Mouse (Mus musculus): ENCODE data around the gene Cdkal1.

GRCm38 (mm10) chr13:29679479-29680186 lies 175.8 kb downstream of the Cdkal1 start:
- TF ChIP-seq CTCF (IDR thresholded peaks at IDR 0.05; ENCODE audit: control insufficient read depth, insufficient read depth, insufficient read length) (no peak), USF1 (IDR thresholded peaks at IDR 0.05; ENCODE audit: low read depth) (no peak), MYOG (IDR thresholded peaks at IDR 0.05; ENCODE audit: control insufficient read depth, extremely low read depth, insufficient read length) (no peak)
